Mouse (Mus musculus) kidney, postnatal 25 days (tissue): ENCODE measurements around the gene Cacna2d3.

Source experiments
- DNase-seq, 2 experiments: peaks; one replicate each; pipeline ENCODE4 v3.0.0; 2021; ENCODE audit warnings: mixed read lengths in 2 of 2

The Cacna2d3 gene

GRCm38 (mm10) chr14:28887373-28887772, 834.3 kb downstream of the Cacna2d3 start:
- no peak for DNase-seq

GRCm38 (mm10) chr14:28886661-28887060, 835.0 kb downstream of the Cacna2d3 start:
- DNase-seq, result no peak

GRCm38 (mm10) chr14:28870983-28871382, 850.7 kb downstream of the Cacna2d3 start:
- no peak for DNase-seq

- no peak for DNase-seq
Observed at GRCm38 (mm10) chr14:28870382-28870781, 851.3 kb downstream of the Cacna2d3 start.

GRCm38 (mm10) chr14:28864925-28865324, 856.7 kb downstream of the Cacna2d3 start:
- no peak for DNase-seq

- no peak for DNase-seq
Observed at GRCm38 (mm10) chr14:28861142-28861541, 860.5 kb downstream of the Cacna2d3 start.
